In the genomic region with DNA sequence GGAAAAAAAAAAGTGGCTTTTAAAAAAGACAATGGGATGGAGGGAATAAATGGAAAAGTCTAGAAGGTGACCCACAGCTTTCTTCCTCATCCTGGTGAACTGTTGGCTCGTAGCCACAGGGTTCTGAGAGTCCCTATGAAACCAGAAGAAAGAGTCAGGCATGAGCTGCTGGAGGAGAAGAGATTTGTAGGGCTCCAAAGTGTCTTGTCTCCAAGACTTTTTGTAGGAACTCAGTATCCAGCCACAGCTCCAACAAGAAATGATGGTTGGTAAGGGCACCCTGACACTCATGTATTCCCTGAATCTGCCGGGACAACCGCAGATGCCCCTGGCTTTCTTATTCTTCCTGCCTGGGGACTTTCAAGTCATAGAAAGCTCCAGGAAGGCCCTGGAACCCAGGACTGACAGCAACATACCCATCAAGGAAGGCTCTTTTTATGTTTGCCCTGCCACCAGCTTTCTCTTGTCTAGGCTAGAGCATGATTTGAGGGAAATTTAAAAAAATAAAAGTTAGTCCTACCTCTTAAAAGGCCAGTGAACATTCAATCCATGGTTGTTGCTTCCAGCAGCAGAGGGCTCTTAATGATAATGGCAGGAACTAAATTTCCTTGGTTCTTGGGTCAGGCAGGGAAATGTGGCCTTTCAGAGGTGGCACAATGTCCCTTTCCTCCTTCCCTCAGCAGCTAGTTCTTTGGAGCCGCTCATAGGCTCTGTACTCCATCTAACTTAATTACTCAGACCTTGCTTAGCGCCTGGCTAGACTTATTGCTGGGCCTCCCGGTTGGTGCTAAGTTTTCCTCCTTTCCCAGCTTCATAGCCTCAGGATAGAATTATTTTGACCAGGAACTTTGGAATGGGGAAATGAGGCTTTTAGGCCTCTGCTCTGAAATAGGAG, we compare ENCODE assay signal across 24 mouse cellular contexts. TPM values are rescaled to one million over a fixed set of nuclear protein-coding genes. Genes with fewer than 3 reads are reported as not detected.
DNase-seq lines count a peak whose midpoint lies in the region; ATAC-seq and TF ChIP-seq lines count a peak whose summit lies in the region.
"Had no signal": no experiment of that assay in that cellular context is flagged by ENCODE, and none has a peak within 500 bp of the region (broad histone marks: within the 10 kb centered on the region; RNA-seq: fewer than 3 reads in every experiment).

No protein-coding gene starts in this region.

- no peak for TF ChIP-seq EP300 in liver, postnatal 0 days (IDR thresholded peaks at IDR 0.05; ENCODE audit: low read depth)

- H3K4me2 ChIP-seq in liver, embryonic 11.5 days = no peak overlapping the region
- no peak overlapping the region for H3K4me2 ChIP-seq in liver, postnatal 0 days (ENCODE audit: low read depth, low read length)
- peak overlapping the region; percentile 72; the same call in 1 of the 2 replicates for H3K4me2 ChIP-seq in embryonic facial prominence, embryonic 15.5 days (replicated peaks)
- peak overlapping the region; percentile 55 for H3K4me2 ChIP-seq in limb, embryonic 15.5 days
- H3K4me2 ChIP-seq: hindbrain, embryonic 15.5 days; liver, embryonic 13.5 days; lung, embryonic 15.5 days; midbrain, embryonic 12.5 days had no signal

- no peak for ATAC-seq in liver, embryonic 11.5 days (replicated peaks; ENCODE audit: low FRiP score)
- ATAC-seq in liver, postnatal 0 days = no peak
- ATAC-seq in embryonic facial prominence, embryonic 15.5 days (ENCODE audit: insufficient number of reproducible peaks, low FRiP score, low TSS enrichment, low read depth) = no peak
- ATAC-seq in limb, embryonic 15.5 days (ENCODE audit: insufficient number of reproducible peaks, low FRiP score, low TSS enrichment, low read depth) = no peak
- ATAC-seq in megakaryocyte, adult 5-6 weeks (ENCODE audit: poor library complexity, severe bottlenecking) = no peak
- ATAC-seq: activated CD4-positive, CD25-positive, alpha-beta regulatory T cell, adult 4 months; CD4-positive, CD25-positive, alpha-beta regulatory T cell, adult 4 months had no signal

- peak; percentile 39 for DNase-seq in embryo, embryonic 10.5 days (ENCODE audit: low spot score)
- DNase-seq in embryo, embryonic 9.5 days (ENCODE audit: extremely low spot score) = no peak
- peak; percentile 32 for DNase-seq in liver, embryonic 11.5 days (ENCODE audit: low spot score)
- DNase-seq in liver, postnatal 0 days = no peak
- no peak for DNase-seq in layer of hippocampus, adult 8-10 months (ENCODE audit: low spot score in 2 of 2)
- DNase-seq: adrenal gland, postnatal 25 days; cerebellum, adult 11-12 months; heart, postnatal 36 days; kidney, adult 18-20 months; liver, embryonic 13.5 days; lung, postnatal 4 days; right cerebral cortex, adult 18-20 months; thymus, postnatal 14 days had no signal

- peaks cover 96% of the 10 kb centered on the region for H3K27me3 ChIP-seq in liver, embryonic 11.5 days (replicated peaks; ENCODE audit: control insufficient read depth, insufficient read depth, low read length)
- peaks cover 99% of the 10 kb centered on the region for H3K27me3 ChIP-seq in liver, postnatal 0 days (ENCODE audit: insufficient read depth, low read length)
- H3K27me3 ChIP-seq in embryonic facial prominence, embryonic 15.5 days = peaks cover 76% of the 10 kb centered on the region
- H3K27me3 ChIP-seq in limb, embryonic 15.5 days = peaks cover 36% of the 10 kb centered on the region

- H3K36me3 ChIP-seq in liver, embryonic 11.5 days (ENCODE audit: control insufficient read depth, insufficient read depth, low read length) = no peaks in the 10 kb centered on the region
- no peaks in the 10 kb centered on the region for H3K36me3 ChIP-seq in liver, postnatal 0 days (replicated peaks; ENCODE audit: insufficient read depth, low read length)
- H3K36me3 ChIP-seq in embryonic facial prominence, embryonic 15.5 days = no peaks in the 10 kb centered on the region
- H3K36me3 ChIP-seq in limb, embryonic 15.5 days = no peaks in the 10 kb centered on the region
- H3K36me3 ChIP-seq: hindbrain, embryonic 15.5 days; liver, embryonic 13.5 days; lung, embryonic 15.5 days; midbrain, embryonic 12.5 days had no signal

- no peak overlapping the region for H3K9ac ChIP-seq in liver, embryonic 11.5 days (ENCODE audit: low read depth, low read length)
- no peak overlapping the region for H3K9ac ChIP-seq in liver, postnatal 0 days (replicated peaks)
- H3K9ac ChIP-seq in embryonic facial prominence, embryonic 15.5 days = no peak overlapping the region
- no peak overlapping the region for H3K9ac ChIP-seq in limb, embryonic 15.5 days
- H3K9ac ChIP-seq: hindbrain, embryonic 15.5 days; liver, embryonic 13.5 days; lung, embryonic 15.5 days; midbrain, embryonic 12.5 days had no signal

- no peaks in the 10 kb centered on the region for H3K9me3 ChIP-seq in liver, embryonic 11.5 days (ENCODE audit: control insufficient read depth, low read length)
- no peaks in the 10 kb centered on the region for H3K9me3 ChIP-seq in liver, postnatal 0 days (ENCODE audit: low read length)
- H3K9me3 ChIP-seq in embryonic facial prominence, embryonic 15.5 days (replicated peaks) = no peaks in the 10 kb centered on the region
- H3K9me3 ChIP-seq in limb, embryonic 15.5 days = no peaks in the 10 kb centered on the region
- H3K9me3 ChIP-seq: hindbrain, embryonic 15.5 days; liver, embryonic 13.5 days; lung, embryonic 15.5 days; midbrain, embryonic 12.5 days had no signal

- no peak overlapping the region for H3K27ac ChIP-seq in liver, embryonic 11.5 days (ENCODE audit: low read depth, low read length)
- no peak overlapping the region for H3K27ac ChIP-seq in liver, postnatal 0 days (ENCODE audit: low read depth)
- no peak overlapping the region; the same call in 1 of the 2 replicates for H3K27ac ChIP-seq in embryonic facial prominence, embryonic 15.5 days (replicated peaks)
- H3K27ac ChIP-seq in limb, embryonic 15.5 days = peak overlapping the region; percentile 97; the same call in 1 of the 2 replicates
- H3K27ac ChIP-seq: hindbrain, embryonic 15.5 days; kidney, postnatal 0 days; liver, embryonic 13.5 days; lung, embryonic 15.5 days; midbrain, embryonic 12.5 days had no signal

- 20% methylated on average over 6 of the region's 6 CpGs for whole genome bisulfite sequencing in liver, embryonic 11.5 days
- WGBS in liver, postnatal 0 days (ENCODE audit: insufficient replicate concordance) = 10% methylated on average over 6 of the region's 6 CpGs
- 32% methylated on average over 6 of the region's 6 CpGs for WGBS in embryonic facial prominence, embryonic 15.5 days
- 40% methylated on average over 6 of the region's 6 CpGs for WGBS in limb, embryonic 15.5 days

- H3K4me3 ChIP-seq in liver, embryonic 11.5 days (ENCODE audit: low read depth, low read length) = no peak overlapping the region
- H3K4me3 ChIP-seq in liver, postnatal 0 days (ENCODE audit: low read depth, low read length) = no peak overlapping the region
- peak overlapping the region; percentile 59; the same call in 1 of the 2 replicates for H3K4me3 ChIP-seq in embryonic facial prominence, embryonic 15.5 days (replicated peaks)
- H3K4me3 ChIP-seq in limb, embryonic 15.5 days = peak overlapping the region; percentile 4; the same call in 1 of the 2 replicates
- H3K4me3 ChIP-seq: hindbrain, embryonic 15.5 days; liver, embryonic 13.5 days; lung, embryonic 15.5 days; midbrain, embryonic 12.5 days; myocyte had no signal

- TF ChIP-seq CTCF in liver, postnatal 0 days (IDR thresholded peaks at IDR 0.05; ENCODE audit: low read depth) = no peak

- peaks cover 3% of the 10 kb centered on the region for H3K4me1 ChIP-seq in liver, embryonic 11.5 days (replicated peaks; ENCODE audit: control insufficient read depth, insufficient read depth, low read length)
- peaks cover 15% of the 10 kb centered on the region for H3K4me1 ChIP-seq in liver, postnatal 0 days (ENCODE audit: insufficient read depth)
- peaks cover 19% of the 10 kb centered on the region for H3K4me1 ChIP-seq in embryonic facial prominence, embryonic 15.5 days
- peaks cover 40% of the 10 kb centered on the region for H3K4me1 ChIP-seq in limb, embryonic 15.5 days

RNA-seq across cellular contexts. Expression of gene Tbx15, which starts 11.3 kb away (rescaled TPM):
- 0.29 and 0.45 TPM in 2 replicates for polyA plus RNA-seq in liver, embryonic 11.5 days (2014; fragmentation: Nextera tagmentation; extraction: Ambion mirVana)
- polyA plus RNA-seq in liver, postnatal 0 days (2015; fragmentation: Nextera tagmentation; extraction: Ambion mirVana) = 0.13 and 0.19 TPM in 2 replicates
- 25.2 and 25.9 TPM in 2 replicates for polyA plus RNA-seq in embryonic facial prominence, embryonic 15.5 days (2015; fragmentation: Nextera tagmentation; extraction: Ambion mirVana)
- 21.9 and 24.0 TPM in 2 replicates for polyA plus RNA-seq in limb, embryonic 15.5 days (2015; fragmentation: Nextera tagmentation; extraction: Ambion mirVana)
- 1 to 10 TPM in 1 of 4 experiments, under 1 TPM in 3; 0.47 to 1.8 (median 0.61) TPM for total RNA-seq in layer of hippocampus, adult 8-10 months (2022)
- 0.16 TPM in 1 of 2 replicates, not detected in the other for total RNA-seq in megakaryocyte, adult 5-6 weeks (2015)
- not detected in 2 replicates for total RNA-seq in megakaryocyte, adult 5-6 weeks (2017)
- polyA plus RNA-seq: activated CD4-positive, CD25-positive, alpha-beta regulatory T cell, adult 4 months; CD4-positive, CD25-positive, alpha-beta regulatory T cell, adult 4 months; kidney, postnatal 0 days; small intestine, adult 2 months had no signal

Comparison
In these comparisons a context has a peak if more than half of its experiments do, and no peak if none do; other contexts are left out.
1. DNase-seq: peak in embryo, embryonic 10.5 days (single experiment) and liver, embryonic 11.5 days (single experiment); none in embryo, embryonic 9.5 days (single experiment), liver, postnatal 0 days (single experiment) and layer of hippocampus, adult 8-10 months (0 of 2).
2. H3K4me2 ChIP-seq: peak in embryonic facial prominence, embryonic 15.5 days (single experiment) and limb, embryonic 15.5 days (single experiment); none in liver, embryonic 11.5 days (single experiment) and liver, postnatal 0 days (single experiment).
3. H3K4me3 ChIP-seq: peak in embryonic facial prominence, embryonic 15.5 days (single experiment) and limb, embryonic 15.5 days (single experiment); none in liver, embryonic 11.5 days (single experiment) and liver, postnatal 0 days (single experiment).
4. RNA of gene Tbx15, which starts 11.3 kb away (polyA plus RNA-seq): 25.2 to 25.9 TPM in embryonic facial prominence, embryonic 15.5 days and 21.9 to 24.0 TPM in limb, embryonic 15.5 days; 0.29 to 0.45 TPM in liver, embryonic 11.5 days and 0.13 to 0.19 TPM in liver, postnatal 0 days; every median in the first group is over 10 times any median in the second.